Mouse (Mus musculus) heart, adult 8-10 months (tissue): ENCODE results near the gene 2310030G06Rik. TPM values are rescaled to one million over a fixed set of nuclear protein-coding genes. Genes with fewer than 3 reads are reported as not detected.

Experiments
- DNase-seq: peaks from one replicate; pipeline ENCODE4 v3.0.0; 2022; ENCODE audit warnings: low spot score
- total RNA-seq, 4 experiments: library from RNA; stranded (reverse); gene quantifications; 2 replicates each; pipeline ENCODE4 v1.2.4; 2022

Gene 2310030G06Rik
- total RNA-seq, 4 experiments from 2014 or later: 2.8 to 6.4 (median 4.9) TPM

- DNase-seq: no peak
Measured at GRCm38 (mm10) chr9:50704907-50705306, 41.4 kb downstream of the 2310030G06Rik start.

- no peak for DNase-seq
Measured at GRCm38 (mm10) chr9:50700921-50701691, 45.2 kb downstream of the 2310030G06Rik start.

- DNase-seq: no peak
Measured at GRCm38 (mm10) chr9:50698418-50699409, 47.6 kb downstream of the 2310030G06Rik start.

GRCm38 (mm10) chr9:50697706-50698041 lies 48.7 kb downstream of the 2310030G06Rik start:
- DNase-seq: peak; percentile 80

- no peak for DNase-seq
Measured at GRCm38 (mm10) chr9:50696851-50697705, 49.3 kb downstream of the 2310030G06Rik start.

- no peak for DNase-seq
Measured at GRCm38 (mm10) chr9:50695153-50695552, 51.2 kb downstream of the 2310030G06Rik start.

- DNase-seq: no peak
Measured at GRCm38 (mm10) chr9:50693631-50694030, 52.7 kb downstream of the 2310030G06Rik start.

GRCm38 (mm10) chr9:50692626-50693580 lies 53.4 kb downstream of the 2310030G06Rik start:
- DNase-seq: no peak

Other genes with a start within 250 kb of the 2310030G06Rik start
- 10 to 100 TPM; 30.9 to 41.7 (median 36.7) TPM for gene Pts, start 217.8 kb downstream of the 2310030G06Rik start, total RNA-seq
- 1 to 10 TPM in 3 of 4 experiments, under 1 TPM in 1; 0.54 to 2.0 (median 1.5) TPM for gene Il18, start 191.7 kb downstream of the 2310030G06Rik start, total RNA-seq
- under 1 TPM; 0.24 to 0.50 (median 0.45) TPM for gene Bco2, start 191.4 kb downstream of the 2310030G06Rik start, total RNA-seq
- not detected for gene Tex12, start 185.2 kb downstream of the 2310030G06Rik start, total RNA-seq
- 100 to 1,000 TPM; 662 to 705 (median 698) TPM for gene Sdhd, start 142.7 kb downstream of the 2310030G06Rik start, total RNA-seq
- 100 to 1,000 TPM; 264 to 310 (median 279) TPM for gene Timm8b, start 142.6 kb downstream of the 2310030G06Rik start, total RNA-seq
- gene Pih1d2, start 129.2 kb downstream of the 2310030G06Rik start, total RNA-seq: under 1 TPM; 0.38 to 0.63 (median 0.53) TPM
- gene Nkapd1, start 129.1 kb downstream of the 2310030G06Rik start, total RNA-seq: 10 to 100 TPM; 10.7 to 13.4 (median 11.9) TPM
- 100 to 1,000 TPM; 333 to 412 (median 402) TPM for gene Dlat, start 86.8 kb downstream of the 2310030G06Rik start, total RNA-seq
- 10 to 100 TPM in 1 of 4 experiments, 1 to 10 TPM in 3; 5.3 to 12.8 (median 6.1) TPM for gene Dixdc1, start 7.0 kb downstream of the 2310030G06Rik start, total RNA-seq
- 1,000 to 10,000 TPM; 3,411 to 4,078 (median 3,658) TPM for gene Cryab, start 4.8 kb upstream of the 2310030G06Rik start, total RNA-seq
- gene Hspb2, start 5.8 kb upstream of the 2310030G06Rik start, total RNA-seq: 100 to 1,000 TPM; 150 to 156 (median 152) TPM
- 1 to 10 TPM; 4.9 to 6.9 (median 5.1) TPM for gene Fdxacb1, start 21.7 kb upstream of the 2310030G06Rik start, total RNA-seq
- 10 to 100 TPM in 3 of 4 experiments, 1 to 10 TPM in 1; 8.2 to 12.5 (median 11.4) TPM for gene Alg9, start 28.5 kb upstream of the 2310030G06Rik start, total RNA-seq
- gene 1110032A03Rik, start 29.0 kb upstream of the 2310030G06Rik start, total RNA-seq: 10 to 100 TPM; 12.0 to 15.6 (median 13.6) TPM
- gene Ppp2r1b, start 98.8 kb upstream of the 2310030G06Rik start, total RNA-seq: 10 to 100 TPM in 2 of 4 experiments, 1 to 10 TPM in 2; 6.5 to 11.8 (median 9.8) TPM